Mouse (Mus musculus) MEL (cell line): ENCODE results near the gene Nelfcd. TPM values are rescaled to one million over a fixed set of nuclear protein-coding genes. Genes with fewer than 3 reads are reported as not detected.

Experiments used
- DNase-seq: peaks from one replicate; pipeline ENCODE4 v3.0.0; 2011; ENCODE audit warnings: low read depth, low spot score
- H3K27ac ChIP-seq: 2 replicates; pipeline ENCODE4 v1.5.1; 2012; ENCODE audit warnings: low read depth, mild to moderate bottlenecking, control low read depth, low read length, moderate library complexity; ENCODE audit not compliant: control insufficient read depth
- H3K27me3 ChIP-seq, 2 experiments: fragments of 150-350 bp in 1 of 2; sonication (generic) in 1 of 2; 2 replicates each; pipeline ENCODE4 v1.6.1; 2012; ENCODE audit warnings: low read length in 2 of 2, mild to moderate bottlenecking in 2 of 2, improper control_type of control experiment in 1 of 2, moderate library complexity in 1 of 2; ENCODE audit not compliant: insufficient read depth in 2 of 2, control insufficient read depth in 1 of 2
- H3K36me3 ChIP-seq, 2 experiments: 2 replicates each; pipeline ENCODE4 v1.6.1; 2012 to 2014; ENCODE audit warnings: low read length in 2 of 2, improper control_type of control experiment in 1 of 2, inconsistent platforms in 1 of 2, mild to moderate bottlenecking in 1 of 2; ENCODE audit not compliant: insufficient read depth in 2 of 2, control insufficient read depth in 1 of 2
- H3K4me1 ChIP-seq, 2 experiments: fragments of 150-350 bp in 1 of 2; sonication (generic) in 1 of 2; 2 replicates each; pipeline ENCODE4 v1.6.1; 2012; ENCODE audit warnings: low read length in 2 of 2, improper control_type of control experiment in 1 of 2, mild to moderate bottlenecking in 1 of 2; ENCODE audit not compliant: insufficient read depth in 2 of 2, control insufficient read depth in 1 of 2
- H3K4me3 ChIP-seq, 2 experiments: fragments of 150-350 bp in 1 of 2; sonication (generic) in 1 of 2; 2 replicates each; pipeline ENCODE4 v1.5.1; 2012; ENCODE audit warnings: low read depth in 2 of 2, low read length in 2 of 2, mild to moderate bottlenecking in 2 of 2, moderate library complexity in 2 of 2, control low read depth in 1 of 2, improper control_type of control experiment in 1 of 2; ENCODE audit not compliant: control insufficient read depth in 1 of 2, insufficient read depth in 1 of 2
- H3K79me2 ChIP-seq: 2 replicates; pipeline ENCODE4 v1.6.1; 2012; ENCODE audit warnings: mild to moderate bottlenecking, low read length, moderate library complexity; ENCODE audit not compliant: control insufficient read depth, poor library complexity, insufficient read depth
- H3K9ac ChIP-seq: 2 replicates; pipeline ENCODE4 v1.6.1; 2012; ENCODE audit warnings: low read depth, mild to moderate bottlenecking, control low read depth, low read length, moderate library complexity; ENCODE audit not compliant: control insufficient read depth, poor library complexity, severe bottlenecking
- H3K9me3 ChIP-seq: fragments of 150-350 bp; sonication (generic); replicated peaks from 2 replicates; pipeline ENCODE4 v1.6.1; 2012; ENCODE audit warnings: mild to moderate bottlenecking, low read length, improper control_type of control experiment, moderate library complexity; ENCODE audit not compliant: insufficient read depth
- CHD2 ChIP-seq: IDR thresholded peaks from 2 replicates; pipeline ENCODE4 v1.6.1; 2011; ENCODE audit warnings: low read length, improper control_type of control experiment
- E2F4 ChIP-seq: IDR thresholded peaks from 2 replicates; pipeline ENCODE4 v1.6.1; 2011; ENCODE audit warnings: low read depth, low read length, improper control_type of control experiment, borderline replicate concordance
- EP300 ChIP-seq, 2 experiments: IDR thresholded peaks; 2 replicates each; pipeline ENCODE4 v1.6.1; 2011; ENCODE audit warnings: improper control_type of control experiment in 2 of 2, low read length in 2 of 2, low read depth in 1 of 2, mild to moderate bottlenecking in 1 of 2
- ETS1 ChIP-seq: IDR thresholded peaks from 2 replicates; pipeline ENCODE4 v1.6.1; 2012; ENCODE audit warnings: low read depth, mild to moderate bottlenecking, inconsistent platforms, low read length, improper control_type of control experiment, moderate library complexity
- GATA1 ChIP-seq: IDR thresholded peaks from 2 replicates; pipeline ENCODE4 v1.6.1; 2011; ENCODE audit warnings: low read depth, low read length, improper control_type of control experiment
- HCFC1 ChIP-seq: IDR thresholded peaks from 2 replicates; pipeline ENCODE4 v1.6.1; 2012; ENCODE audit warnings: low read depth, mild to moderate bottlenecking, inconsistent platforms, low read length, improper control_type of control experiment, moderate library complexity
- JUND ChIP-seq: IDR thresholded peaks from 2 replicates; pipeline ENCODE4 v1.6.1; 2011; ENCODE audit warnings: low read depth, mild to moderate bottlenecking, improper control_type of control experiment, low read length
- KAT2A ChIP-seq: conservative IDR thresholded peaks from 2 replicates; pipeline ENCODE4 v1.6.1; 2012; ENCODE audit warnings: low read depth, low read length, improper control_type of control experiment, inconsistent platforms
- MAFK ChIP-seq: IDR thresholded peaks from 2 replicates; pipeline ENCODE4 v1.6.1; 2011; ENCODE audit warnings: low read depth, mild to moderate bottlenecking, low read length, improper control_type of control experiment, borderline replicate concordance
- MYB ChIP-seq: IDR thresholded peaks from 2 replicates; pipeline ENCODE4 v1.6.1; 2011; ENCODE audit warnings: mild to moderate bottlenecking, low read depth, low read length, improper control_type of control experiment
- NELFE ChIP-seq: IDR thresholded peaks from 2 replicates; pipeline ENCODE4 v1.6.1; 2011; ENCODE audit warnings: low read depth, low read length, improper control_type of control experiment
- POLR2A ChIP-seq, 2 experiments: IDR thresholded peaks; 2 replicates each; pipeline ENCODE4 v1.6.1; 2011 to 2012; ENCODE audit warnings: low read length in 2 of 2, mild to moderate bottlenecking in 2 of 2, control low read depth in 1 of 2, improper control_type of control experiment in 1 of 2, low read depth in 1 of 2, moderate library complexity in 1 of 2; ENCODE audit not compliant: control insufficient read depth in 1 of 2, insufficient read depth in 1 of 2, poor library complexity in 1 of 2
- POLR2AphosphoS2 ChIP-seq: IDR thresholded peaks from 2 replicates; pipeline ENCODE4 v1.6.1; 2011; ENCODE audit warnings: low read length, improper control_type of control experiment
- RCOR1 ChIP-seq: IDR thresholded peaks from 2 replicates; pipeline ENCODE4 v1.6.1; 2012; ENCODE audit warnings: low read depth, mild to moderate bottlenecking, inconsistent platforms, low read length, improper control_type of control experiment
- TBP ChIP-seq: IDR thresholded peaks from 2 replicates; pipeline ENCODE4 v1.8.0; 2011; ENCODE audit warnings: low read depth, low read length, improper control_type of control experiment
- TCF12 ChIP-seq: IDR thresholded peaks from 2 replicates; pipeline ENCODE4 v1.6.1; 2014; ENCODE audit warnings: low read depth, mild to moderate bottlenecking, inconsistent platforms, low read length, improper control_type of control experiment, moderate library complexity
- UBTF ChIP-seq: IDR thresholded peaks from 2 replicates; pipeline ENCODE4 v1.6.1; 2012; ENCODE audit warnings: low read depth, mild to moderate bottlenecking, inconsistent platforms, low read length, improper control_type of control experiment, moderate library complexity, borderline replicate concordance; ENCODE audit not compliant: insufficient read depth
- USF1 ChIP-seq: IDR thresholded peaks from 2 replicates; pipeline ENCODE4 v1.6.1; 2014; ENCODE audit warnings: low read depth, mild to moderate bottlenecking, inconsistent platforms, low read length, improper control_type of control experiment, moderate library complexity
- ZKSCAN1 ChIP-seq: IDR thresholded peaks from 2 replicates; pipeline ENCODE4 v1.6.1; 2012; ENCODE audit warnings: low read depth, mild to moderate bottlenecking, inconsistent platforms, low read length, improper control_type of control experiment, moderate library complexity
- ZNF384 ChIP-seq: IDR thresholded peaks from 2 replicates; pipeline ENCODE4 v1.6.1; 2012; ENCODE audit warnings: low read depth, mild to moderate bottlenecking, inconsistent platforms, low read length, improper control_type of control experiment
- polyA plus RNA-seq, 2 experiments: library from polyadenylated mRNA; stranded (reverse) in 1 of 2; unstranded in 1 of 2; fragments of >175 nt in 1 of 2; fragments of >200 nt in 1 of 2; gene quantifications; 2 replicates each; pipeline versions ENCODE4 v1.2.1 to v1.2.4; 2012; ENCODE audit warnings: low replicate concordance in 2 of 2, low read depth in 1 of 2; ENCODE audit not compliant: insufficient read length in 2 of 2, insufficient read depth in 1 of 2, missing spikeins in 1 of 2
- total RNA-seq: library from RNA; depleted of rRNA; stranded (reverse); fragments of 300-350 nt; gene quantifications from 2 replicates; pipeline ENCODE4 v1.2.3, GENCODE M21; 2012

The Nelfcd gene
- total and polyA plus RNA-seq, 3 experiments, result 46.8 to 89.0 (median 74.8) TPM

GRCm38 (mm10) chr2:174424301-174425085, 8.9 kb downstream of the Nelfcd start:
- H3K9me3 ChIP-seq, result no peaks in the 10 kb centered on the region
- 0 out of 2 replicates have a peak, but pooled peaks cover under 1% of the 10 kb centered on the region for H3K79me2 ChIP-seq
- H3K4me1 ChIP-seq, result no peaks in the 10 kb centered on the region
- H3K36me3 ChIP-seq, result no peaks in the 10 kb centered on the region; a peak in 2 of 4 replicates
- H3K27me3 ChIP-seq, result no peaks in the 10 kb centered on the region
- no peak overlapping the region for H3K27ac ChIP-seq
- no peak overlapping the region for H3K9ac ChIP-seq
- no peak overlapping the region for H3K4me3 ChIP-seq
- TF ChIP-seq JUND (no peak), NELFE (no peak), ZNF384 (no peak), EP300 (IDR thresholded peaks at IDR 0.05; ENCODE audit: low read depth in 1 of 2, low read length in 2 of 2) (no peak), KAT2A (no peak), GATA1 (no peak), CHD2 (no peak), ZKSCAN1 (no peak)
- no peak for DNase-seq

- Histone ChIP-seq H3K4me3 (no peak overlapping the region), H3K27me3 (no peaks in the 10 kb centered on the region), H3K36me3 (no peaks in the 10 kb centered on the region; a peak in 2 of 4 replicates), H3K9ac (no peak overlapping the region), H3K79me2 (0 out of 2 replicates have a peak, but pooled peaks cover 2% of the 10 kb centered on the region), H3K9me3 (no peaks in the 10 kb centered on the region), H3K4me1 (no peaks in the 10 kb centered on the region), H3K27ac (no peak overlapping the region)
- no peak for DNase-seq
- TF ChIP-seq TCF12 (no peak), MYB (no peak), MAFK (no peak), USF1 (no peak), GATA1 (no peak), RCOR1 (no peak), POLR2A (IDR thresholded peaks at IDR 0.05; ENCODE audit: control insufficient read depth in 1 of 2, insufficient read depth in 1 of 2, low read depth in 1 of 2, low read length in 2 of 2, poor library complexity in 1 of 2) (no peak), NELFE (no peak), E2F4 (no peak), KAT2A (no peak), UBTF (no peak), HCFC1 (no peak), POLR2AphosphoS2 (no peak), TBP (no peak), ETS1 (no peak)
Measured at GRCm38 (mm10) chr2:174426856-174427255, 11.3 kb downstream of the Nelfcd start.
